Mouse (Mus musculus) bone marrow macrophage, adult 2 months (primary cell): Measurements from ENCODE around the gene Renbp.

ENCODE experiments used
- CTCF ChIP-seq: IDR thresholded peaks from 2 replicates; pipeline ENCODE4 v1.5.1; 2012; ENCODE audit warnings: low read depth, mild to moderate bottlenecking, low read length, moderate library complexity
- POLR2A ChIP-seq: IDR thresholded peaks from 2 replicates; pipeline ENCODE4 v1.6.1; 2012; ENCODE audit warnings: mild to moderate bottlenecking, low read depth, low read length, borderline replicate concordance

DNA sequence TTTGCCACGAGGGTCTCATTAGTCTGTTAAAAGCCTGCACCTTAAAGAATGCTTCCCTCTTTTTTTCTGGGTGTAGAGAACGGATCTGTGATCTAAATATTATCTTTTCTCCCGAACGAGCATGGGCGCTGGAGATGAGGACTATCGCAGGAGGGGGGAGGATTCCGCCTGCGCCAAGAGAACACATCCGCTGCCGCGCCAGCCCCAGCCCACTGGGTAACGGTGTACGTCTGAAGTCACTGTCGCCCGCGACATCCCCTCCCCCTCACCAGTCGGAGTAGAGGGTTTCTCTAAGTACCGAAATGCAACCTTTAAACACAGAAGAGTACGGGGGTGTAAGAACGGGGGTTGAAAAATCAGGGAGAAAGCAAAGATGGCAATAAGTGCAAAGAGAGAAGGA, 34.7 kb upstream of the Renbp start:
- TF ChIP-seq CTCF (no peak), POLR2A (no peak)
